Mouse (Mus musculus): ENCODE results near the gene Eif2d. TPM values are rescaled to one million over a fixed set of nuclear protein-coding genes. Genes with fewer than 3 reads are reported as not detected.
A peak's percentile ranks its signal among the peaks of the same experiment; 100 is the strongest.

Gene Eif2d
- polyA plus RNA-seq, 1 experiment = 32.6 TPM

DNA sequence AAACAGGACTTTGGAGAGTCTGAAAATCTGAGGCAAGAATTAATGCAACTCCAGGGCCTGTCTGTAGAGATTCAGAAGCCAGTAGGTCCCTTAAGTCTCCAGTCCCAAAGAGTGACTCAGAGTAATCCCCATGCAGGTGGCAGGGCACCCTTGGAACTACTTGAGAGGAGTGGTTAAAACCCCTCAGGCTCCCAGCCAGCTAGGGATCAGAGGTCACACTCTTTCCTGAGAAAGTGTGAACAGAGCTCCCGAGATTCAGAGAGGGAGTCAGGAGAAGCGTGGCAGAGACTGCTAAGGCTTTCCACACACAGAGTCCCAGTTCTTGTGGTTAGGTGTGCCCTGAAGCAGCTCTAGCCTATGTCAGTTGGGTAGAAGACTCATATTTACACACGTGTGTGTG, 40.8 kb downstream of the Eif2d start:
- Histone ChIP-seq H3ac (ENCODE audit: control insufficient read depth, insufficient read length) (no peak overlapping the region), H3K4me3 (no peak overlapping the region), H3K79me2 (ENCODE audit: control insufficient read depth, insufficient read depth) (no peaks in the 10 kb centered on the region), H3K4me2 (ENCODE audit: low read depth) (no peak overlapping the region), H3K27me3 (ENCODE audit: control insufficient read depth, insufficient read depth, insufficient read length) (no peaks in the 10 kb centered on the region), H3K36me3 (ENCODE audit: control insufficient read depth, insufficient read depth) (peaks cover 3% of the 10 kb centered on the region)
- TF ChIP-seq E2F4 (IDR thresholded peaks at IDR 0.05; ENCODE audit: insufficient read depth) = no peak
- no peak for TF ChIP-seq MYOG (IDR thresholded peaks at IDR 0.05; ENCODE audit: control insufficient read depth in 1 of 3, insufficient read depth in 1 of 3, insufficient read length in 2 of 3, low read depth in 2 of 3)
- TF ChIP-seq POLR2AphosphoS2 (IDR thresholded peaks at IDR 0.05; ENCODE audit: insufficient read length, low read depth) = no peak
- no peak for TF ChIP-seq REST (IDR thresholded peaks at IDR 0.05; ENCODE audit: insufficient read depth, insufficient read length)
- no peak for TF ChIP-seq SRF (IDR thresholded peaks at IDR 0.05; ENCODE audit: control insufficient read depth, insufficient read length, low read depth)
- no peak for TF ChIP-seq MAX (IDR thresholded peaks at IDR 0.05; ENCODE audit: low read depth)
- TF ChIP-seq TCF3 (IDR thresholded peaks at IDR 0.05; ENCODE audit: insufficient read length, low read depth) = no peak
- TF ChIP-seq MYOD1 (IDR thresholded peaks at IDR 0.05; ENCODE audit: control insufficient read depth in 1 of 3, insufficient read length in 2 of 3, low read depth in 2 of 3) = no peak
- TF ChIP-seq CEBPB (IDR thresholded peaks at IDR 0.05; ENCODE audit: insufficient read depth, poor library complexity, severe bottlenecking) = no peak

DNA sequence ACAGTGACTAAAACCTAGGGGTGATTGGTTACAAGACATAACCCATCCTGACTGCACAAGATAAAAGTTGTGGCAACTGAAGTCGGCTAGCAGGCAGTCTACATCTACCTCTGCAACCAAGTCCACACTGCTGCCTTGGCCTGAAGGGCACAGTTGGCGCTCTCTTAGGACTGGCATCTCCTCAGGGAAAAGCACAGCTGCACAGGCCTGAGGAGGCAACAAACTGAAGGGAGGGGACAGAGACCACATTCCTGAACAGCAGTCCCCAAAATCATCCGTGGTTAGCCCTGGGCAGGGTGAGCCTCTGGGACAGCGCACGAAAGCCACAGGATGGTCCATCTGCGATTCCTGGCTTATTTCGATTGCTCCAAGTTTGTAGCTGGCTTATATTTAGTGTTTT, 42.7 kb downstream of the Eif2d start:
- peak; percentile 4 for TF ChIP-seq TCF12 (IDR thresholded peaks at IDR 0.05; ENCODE audit: insufficient read depth, poor library complexity, severe bottlenecking)
- no peak for TF ChIP-seq POLR2AphosphoS2 (IDR thresholded peaks at IDR 0.05; ENCODE audit: insufficient read length, low read depth)
- no peak for TF ChIP-seq CEBPB (IDR thresholded peaks at IDR 0.05; ENCODE audit: insufficient read depth, poor library complexity, severe bottlenecking)
- no peak for TF ChIP-seq E2F4 (IDR thresholded peaks at IDR 0.05; ENCODE audit: insufficient read depth)
- peak in 2 of 3 experiments; percentile 21 to 63 for TF ChIP-seq MYOD1 (IDR thresholded peaks at IDR 0.05; ENCODE audit: control insufficient read depth in 1 of 3, insufficient read length in 2 of 3, low read depth in 2 of 3)
- no peak for TF ChIP-seq POLR2A (IDR thresholded peaks at IDR 0.05; ENCODE audit: insufficient read length, low read depth)
- peak in 2 of 3 experiments; percentile 32 to 72 for TF ChIP-seq MYOG (IDR thresholded peaks at IDR 0.05; ENCODE audit: control insufficient read depth in 1 of 3, insufficient read depth in 1 of 3, insufficient read length in 2 of 3, low read depth in 2 of 3)
- no peak for TF ChIP-seq REST (IDR thresholded peaks at IDR 0.05; ENCODE audit: insufficient read depth, insufficient read length)

GRCm38 (mm10) chr1:131196107-131196506, 43.1 kb downstream of the Eif2d start:
- H3K36me3 ChIP-seq (ENCODE audit: control insufficient read depth, insufficient read depth) = peaks cover 3% of the 10 kb centered on the region
- no peaks in the 10 kb centered on the region for H3K79me2 ChIP-seq (ENCODE audit: control insufficient read depth, insufficient read depth)
- H3K4me2 ChIP-seq (ENCODE audit: low read depth) = no peak overlapping the region
- no peak overlapping the region for H3ac ChIP-seq (ENCODE audit: control insufficient read depth, insufficient read length)
- no peak for TF ChIP-seq SRF (IDR thresholded peaks at IDR 0.05; ENCODE audit: control insufficient read depth, insufficient read length, low read depth)
- no peak for TF ChIP-seq TCF12 (IDR thresholded peaks at IDR 0.05; ENCODE audit: insufficient read depth, poor library complexity, severe bottlenecking)
- no peak for TF ChIP-seq MYOD1 (IDR thresholded peaks at IDR 0.05; ENCODE audit: control insufficient read depth in 1 of 3, insufficient read length in 2 of 3, low read depth in 2 of 3)
- no peak for TF ChIP-seq REST (IDR thresholded peaks at IDR 0.05; ENCODE audit: insufficient read depth, insufficient read length)
- no peak for TF ChIP-seq POLR2AphosphoS2 (IDR thresholded peaks at IDR 0.05; ENCODE audit: insufficient read length, low read depth)
- TF ChIP-seq USF1 (IDR thresholded peaks at IDR 0.05; ENCODE audit: low read depth) = no peak
- no peak for TF ChIP-seq TCF3 (IDR thresholded peaks at IDR 0.05; ENCODE audit: insufficient read length, low read depth)
- no peak for TF ChIP-seq POLR2A (IDR thresholded peaks at IDR 0.05; ENCODE audit: insufficient read length, low read depth)
- no peak for TF ChIP-seq MYOG (IDR thresholded peaks at IDR 0.05; ENCODE audit: control insufficient read depth in 1 of 3, insufficient read depth in 1 of 3, insufficient read length in 2 of 3, low read depth in 2 of 3)
- no peak for TF ChIP-seq E2F4 (IDR thresholded peaks at IDR 0.05; ENCODE audit: insufficient read depth)
- no peak for TF ChIP-seq MAX (IDR thresholded peaks at IDR 0.05; ENCODE audit: low read depth)
- no peak overlapping the region for H3K4me3 ChIP-seq
- H3K27me3 ChIP-seq (ENCODE audit: control insufficient read depth, insufficient read depth, insufficient read length) = no peaks in the 10 kb centered on the region

More for the DNA sequence above, 42.7 kb downstream of the Eif2d start:
- no peak overlapping the region for H3K4me2 ChIP-seq (ENCODE audit: low read depth)
- H3K4me3 ChIP-seq = no peak overlapping the region
- no peaks in the 10 kb centered on the region for H3K79me2 ChIP-seq (ENCODE audit: control insufficient read depth, insufficient read depth)
- H3ac ChIP-seq (ENCODE audit: control insufficient read depth, insufficient read length) = no peak overlapping the region
- H3K36me3 ChIP-seq (ENCODE audit: control insufficient read depth, insufficient read depth) = peaks cover 3% of the 10 kb centered on the region
- H3K27me3 ChIP-seq (ENCODE audit: control insufficient read depth, insufficient read depth, insufficient read length) = no peaks in the 10 kb centered on the region

DNA sequence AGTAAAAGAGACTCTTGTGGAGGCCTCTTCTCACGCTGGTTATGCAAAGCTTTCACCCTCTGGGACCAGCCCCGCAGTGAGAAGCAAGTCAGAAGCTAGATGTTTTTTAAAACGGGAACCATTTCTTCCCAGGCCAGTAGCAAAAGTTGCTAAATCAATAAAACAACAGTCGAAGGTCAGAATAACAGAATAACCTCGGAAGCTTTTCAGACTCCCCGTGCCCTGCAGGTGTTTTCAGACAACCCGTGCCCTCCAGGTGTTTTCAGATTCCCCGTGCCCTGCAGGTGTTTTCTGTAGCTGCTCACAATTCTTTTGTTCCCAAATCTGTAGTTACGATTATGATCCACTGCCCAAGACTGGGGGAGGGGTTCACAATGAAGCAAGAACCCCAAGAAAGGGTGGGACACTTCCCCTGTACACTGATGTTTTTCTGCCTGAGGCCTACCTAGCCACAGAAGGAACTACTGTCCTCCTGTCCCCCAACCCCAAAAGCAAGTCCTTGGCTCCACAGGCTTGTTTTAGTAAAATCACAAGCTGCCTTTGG, 45.5 kb downstream of the Eif2d start:
- no peak overlapping the region for H3K4me3 ChIP-seq
- H3K36me3 ChIP-seq (ENCODE audit: control insufficient read depth, insufficient read depth) = peaks cover 3% of the 10 kb centered on the region
- no peaks in the 10 kb centered on the region for H3K79me2 ChIP-seq (ENCODE audit: control insufficient read depth, insufficient read depth)
- TF ChIP-seq E2F4 (IDR thresholded peaks at IDR 0.05; ENCODE audit: insufficient read depth) (no peak), MYOG (IDR thresholded peaks at IDR 0.05; ENCODE audit: control insufficient read depth in 1 of 3, insufficient read depth in 1 of 3, insufficient read length in 2 of 3, low read depth in 2 of 3) (no peak), USF1 (IDR thresholded peaks at IDR 0.05; ENCODE audit: low read depth) (no peak), SRF (IDR thresholded peaks at IDR 0.05; ENCODE audit: control insufficient read depth, insufficient read length, low read depth) (no peak), MYOD1 (IDR thresholded peaks at IDR 0.05; ENCODE audit: control insufficient read depth in 1 of 3, insufficient read length in 2 of 3, low read depth in 2 of 3) (no peak), MAX (IDR thresholded peaks at IDR 0.05; ENCODE audit: low read depth) (no peak), CEBPB (IDR thresholded peaks at IDR 0.05; ENCODE audit: insufficient read depth, poor library complexity, severe bottlenecking) (no peak), POLR2AphosphoS2 (IDR thresholded peaks at IDR 0.05; ENCODE audit: insufficient read length, low read depth) (no peak), POLR2A (IDR thresholded peaks at IDR 0.05; ENCODE audit: insufficient read length, low read depth) (no peak), REST (IDR thresholded peaks at IDR 0.05; ENCODE audit: insufficient read depth, insufficient read length) (no peak)
- H3K27me3 ChIP-seq (ENCODE audit: control insufficient read depth, insufficient read depth, insufficient read length) = no peaks in the 10 kb centered on the region
- H3ac ChIP-seq (ENCODE audit: control insufficient read depth, insufficient read length) = no peak overlapping the region
- no peak overlapping the region for H3K4me2 ChIP-seq (ENCODE audit: low read depth)

All from myocyte (in vitro differentiated cells).